Mouse (Mus musculus) c-Kit-positive CD71-negative TER-119-negative erythroid progenitor cells, embryonic 14.5 days (primary cell): ENCODE measurements at regions not wholly inside any gene's neighbourhood (a gene's known extent, or its start where the extent isn't known, plus 50 kb on each side); places are given as distances from the start of the nearest gene placed in this dataset.
"Not testable (repeated sequence)": the region's sequence is repeated elsewhere in the genome, so short reads cannot be mapped to it uniquely, and the experiment has no call there.

ENCODE experiments used
- DNase-seq: peaks from one replicate; pipeline ENCODE4 v3.0.0-alpha.2; 2013; ENCODE audit warnings: low read depth

DNA sequence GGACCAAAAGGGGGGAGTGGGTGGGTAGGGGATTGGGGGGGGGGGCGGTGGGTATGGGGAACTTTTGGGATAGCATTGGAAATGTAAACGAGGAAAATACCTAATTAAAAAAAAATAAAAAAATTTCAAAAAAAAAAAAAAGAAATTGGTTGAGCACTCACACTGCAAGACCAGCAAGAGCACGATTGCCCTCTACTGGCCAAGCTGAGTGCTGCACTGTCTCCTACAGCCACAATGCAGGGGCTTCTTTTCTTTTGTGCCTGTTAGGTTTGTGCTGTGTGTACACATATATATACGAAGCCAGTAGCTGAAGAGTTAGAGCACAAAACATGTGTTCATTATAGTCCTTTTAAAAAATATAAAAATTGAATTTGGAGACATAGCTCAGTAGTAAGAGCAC is 55.6 kb downstream of the Mup20 start:
- DNase-seq: peak; percentile 1

DNA sequence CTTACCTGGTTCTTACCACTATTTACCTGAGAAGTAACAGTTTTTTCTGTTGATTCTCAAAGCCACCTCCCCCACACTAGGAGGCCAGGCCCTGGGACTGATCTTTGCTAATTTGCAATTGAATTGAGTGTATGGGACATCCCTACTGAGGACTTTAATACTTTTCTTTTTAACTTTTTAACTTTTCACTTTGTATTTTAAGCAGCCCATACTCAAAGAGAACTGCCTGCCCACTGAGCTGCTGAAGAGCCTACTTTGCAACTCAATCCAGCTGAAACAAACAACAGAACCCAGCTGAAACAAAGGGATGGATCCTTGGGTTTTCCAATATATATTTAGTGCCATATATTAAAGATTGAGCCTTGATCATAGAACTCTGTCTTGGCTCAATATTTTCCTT is 64.0 kb downstream of the Mup20 start:
- not testable (repeated sequence) for DNase-seq

DNA sequence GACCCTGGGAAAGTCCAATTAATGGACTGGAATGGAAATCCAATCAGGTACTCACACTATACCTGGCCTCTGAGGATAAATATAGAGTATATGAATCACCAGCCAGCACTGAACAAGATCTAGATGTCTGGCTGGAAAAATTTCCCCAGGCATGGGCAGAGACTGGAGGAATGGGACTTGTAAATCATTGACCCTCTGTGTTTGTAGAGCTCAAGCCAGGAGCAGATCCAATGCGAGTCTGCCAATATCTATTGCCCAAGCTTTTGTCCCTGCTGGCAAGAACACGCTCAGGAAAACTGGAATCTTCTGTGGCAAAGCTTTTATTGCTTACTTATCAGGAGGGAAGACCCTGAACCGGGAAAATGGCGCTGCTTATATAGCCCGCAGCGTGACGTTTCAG is 77.8 kb downstream of the Mup20 start:
- no peak for DNase-seq

DNA sequence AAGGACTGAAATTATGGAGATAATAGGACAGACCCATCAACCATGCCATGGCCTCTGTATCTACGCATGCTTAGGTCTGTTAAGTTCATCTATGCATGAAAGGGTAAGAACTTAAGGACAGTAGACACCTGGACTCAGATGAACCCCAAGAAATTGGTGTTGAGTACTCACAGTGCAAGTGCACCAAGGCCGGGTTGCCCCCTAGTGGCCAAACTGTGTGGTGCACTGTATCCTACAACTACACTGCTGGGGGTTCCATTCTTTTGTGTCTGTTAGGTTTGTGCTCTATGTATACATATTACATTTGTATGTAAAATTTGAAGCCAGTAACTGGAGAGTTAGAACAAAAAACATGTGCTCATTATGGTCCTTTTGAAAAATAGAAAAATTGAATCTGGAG is 80.7 kb downstream of the Mup20 start:
- DNase-seq: peak; percentile 5

DNA sequence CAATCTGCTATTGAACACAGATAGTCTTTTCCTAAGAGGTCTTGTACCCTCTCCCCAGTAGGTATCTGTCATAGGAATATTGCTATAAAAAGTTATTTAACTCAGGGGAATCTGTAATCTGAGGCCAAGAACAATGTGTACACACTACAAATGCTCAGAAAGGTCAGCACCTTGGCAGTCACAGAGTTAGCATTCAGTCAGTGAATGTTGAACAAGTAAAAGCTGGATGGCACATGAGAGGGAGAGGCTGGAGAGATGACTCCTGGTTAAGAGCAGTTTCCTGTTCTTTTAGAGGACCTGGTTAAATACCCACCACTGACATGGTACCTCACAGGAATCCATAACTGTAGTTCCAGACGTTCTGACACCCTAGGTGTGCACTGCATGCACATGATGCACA is 84.3 kb downstream of the Mup20 start:
- DNase-seq: no peak

DNA sequence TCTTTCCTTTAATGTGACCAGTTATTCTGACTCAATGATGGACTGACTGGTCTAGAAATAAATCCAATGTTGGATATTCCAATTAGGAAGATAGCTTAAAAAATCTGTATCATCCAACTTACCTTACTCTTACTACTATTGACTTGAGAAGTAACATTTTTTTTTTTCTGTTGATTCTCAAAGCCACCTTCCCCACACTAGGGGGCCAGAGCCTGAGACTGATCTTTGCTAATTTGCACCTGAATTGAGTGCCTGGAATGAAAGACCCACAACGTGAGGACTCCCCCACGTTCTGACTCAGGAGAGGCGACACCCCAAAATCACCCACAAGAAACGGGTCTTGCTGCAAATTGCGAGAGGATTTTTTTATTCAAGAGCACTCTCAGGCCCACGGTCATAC is 86.3 kb downstream of the Mup20 start:
- not testable (repeated sequence) for DNase-seq

DNA sequence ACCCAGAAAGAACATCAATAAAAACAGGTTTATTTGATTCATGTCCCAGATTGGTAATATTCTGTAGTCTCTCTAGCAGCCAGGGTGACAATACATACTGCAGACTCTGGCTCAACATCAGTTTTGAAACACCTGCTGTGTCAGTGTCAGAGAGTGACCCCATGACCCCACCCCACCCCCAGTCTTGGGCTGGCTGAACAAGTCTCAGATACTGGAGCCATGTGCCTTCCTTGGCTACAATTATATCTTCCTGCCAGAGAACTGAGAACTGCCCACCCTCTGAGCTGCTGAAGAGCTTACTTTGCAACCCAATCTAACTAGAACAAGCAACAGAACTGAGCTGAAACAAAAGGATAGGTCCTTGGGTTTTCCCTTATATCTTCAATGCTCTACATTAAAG is 91.6 kb downstream of the Mup20 start:
- no peak for DNase-seq
